Mouse (Mus musculus) heart, adult 8-10 months (tissue): ENCODE results near the gene Abcb9. TPM values are rescaled to one million over a fixed set of nuclear protein-coding genes. Genes with fewer than 3 reads are reported as not detected.

Source experiments
- DNase-seq: peaks from one replicate; pipeline ENCODE4 v3.0.0; 2022; ENCODE audit warnings: low spot score
- total RNA-seq, 4 experiments: library from RNA; stranded (reverse); gene quantifications; 2 replicates each; pipeline ENCODE4 v1.2.4; 2022

The Abcb9 gene
- total RNA-seq = 10 to 100 TPM in 3 of 4 experiments, 1 to 10 TPM in 1; 9.5 to 11.9 (median 11.1) TPM

- peak; percentile 97 for DNase-seq
Measured at GRCm38 (mm10) chr5:124095596-124096232, at the start of gene Abcb9. Gene Abcb9 (minus strand): TSS chr5:124095798.

GRCm38 (mm10) chr5:124138066-124138465 is 42.5 kb upstream of the Abcb9 start:
- no peak for DNase-seq

- DNase-seq = no peak
Measured at GRCm38 (mm10) chr5:124134261-124134660, 38.7 kb upstream of the Abcb9 start.

- DNase-seq = no peak
Measured at GRCm38 (mm10) chr5:124125093-124125492, 29.5 kb upstream of the Abcb9 start.

- no peak for DNase-seq
Measured at GRCm38 (mm10) chr5:124122357-124122756, 26.8 kb upstream of the Abcb9 start.

- no peak for DNase-seq
Measured at GRCm38 (mm10) chr5:124119204-124119603, 23.6 kb upstream of the Abcb9 start.

- peak; percentile 72 for DNase-seq
Measured at GRCm38 (mm10) chr5:124115990-124116845, 20.6 kb upstream of the Abcb9 start, which contains the start of gene Arl6ip4. Gene Arl6ip4 (plus strand): TSS chr5:124116089.

- DNase-seq = no peak
Measured at GRCm38 (mm10) chr5:124115531-124115930, 19.9 kb upstream of the Abcb9 start.

- DNase-seq = no peak
Measured at GRCm38 (mm10) chr5:124114276-124115025, 18.9 kb upstream of the Abcb9 start.

- DNase-seq = peak; percentile 29
Measured at GRCm38 (mm10) chr5:124113030-124113429, 17.4 kb upstream of the Abcb9 start.

- DNase-seq = no peak
Measured at GRCm38 (mm10) chr5:124112531-124112930, 16.9 kb upstream of the Abcb9 start.

- peak; percentile 93 for DNase-seq
Measured at GRCm38 (mm10) chr5:124111742-124112497, 16.3 kb upstream of the Abcb9 start, which contains the start of gene Ogfod2. Gene Ogfod2 (plus strand): TSS chr5:124112297.

- DNase-seq = no peak
Measured at GRCm38 (mm10) chr5:124111077-124111741, 15.6 kb upstream of the Abcb9 start.

- DNase-seq = no peak
Measured at GRCm38 (mm10) chr5:124103552-124103951, 8.0 kb upstream of the Abcb9 start.

GRCm38 (mm10) chr5:124103020-124103419 is 7.4 kb upstream of the Abcb9 start:
- no peak for DNase-seq

- DNase-seq = no peak
Measured at GRCm38 (mm10) chr5:124102326-124102725, 6.7 kb upstream of the Abcb9 start.

- DNase-seq = no peak
Measured at GRCm38 (mm10) chr5:124100128-124101044, 4.8 kb upstream of the Abcb9 start.

- no peak for DNase-seq
Measured at GRCm38 (mm10) chr5:124098923-124099322, 3.3 kb upstream of the Abcb9 start.

- DNase-seq = no peak
Measured at GRCm38 (mm10) chr5:124095077-124095581, 469 bp downstream of the Abcb9 start.
